Mouse (Mus musculus) cerebellum, adult 2 months (tissue): ENCODE results near the gene Polr2e. TPM values are rescaled to one million over a fixed set of nuclear protein-coding genes. Genes with fewer than 3 reads are reported as not detected.

Experiments
- DNase-seq, 2 experiments: peaks; one replicate each; pipeline ENCODE4 v3.0.0; 2021
- H3K27ac ChIP-seq: fragments of 200-500 bp; 2 replicates; pipeline ENCODE4 v1.5.1; 2012; ENCODE audit warnings: low read length, control low read depth, inconsistent platforms; ENCODE audit not compliant: insufficient read depth
- H3K27me3 ChIP-seq: fragments of 200-500 bp; 2 replicates; pipeline ENCODE4 v1.6.1; 2012; ENCODE audit warnings: inconsistent platforms, mild to moderate bottlenecking, low read length, moderate library complexity; ENCODE audit not compliant: control insufficient read depth, insufficient read depth
- H3K4me1 ChIP-seq: fragments of 200-500 bp; 2 replicates; pipeline ENCODE4 v1.6.1; 2011; ENCODE audit warnings: low read length; ENCODE audit not compliant: control insufficient read depth, insufficient read depth
- H3K4me3 ChIP-seq: fragments of 200-500 bp; replicated peaks from 2 replicates; pipeline ENCODE3; 2011; ENCODE audit warnings: mild to moderate bottlenecking, low read depth, low read length, control low read depth; ENCODE audit not compliant: insufficient read depth
- CTCF ChIP-seq: fragments of 200-500 bp; IDR thresholded peaks from 2 replicates; pipeline ENCODE4 v1.5.1; 2011; ENCODE audit warnings: low read depth, mild to moderate bottlenecking, control low read depth, low read length, moderate library complexity, borderline replicate concordance; ENCODE audit not compliant: insufficient read depth
- POLR2A ChIP-seq: fragments of 200-500 bp; IDR thresholded peaks from 2 replicates; pipeline ENCODE4 v1.6.1; 2011; ENCODE audit warnings: low read length, control low read depth, borderline replicate concordance; ENCODE audit not compliant: insufficient read depth
- WGBS: fragments of 180-500 bp; shearing (Covaris S2); methylation state at CpG from one replicate; pipeline ENCODE4 v1.1.7; 2018; 5-methylcytosine and 5-hydroxymethylcytosine counted together
- polyA plus RNA-seq: library from polyadenylated mRNA; depleted of rRNA; stranded (reverse); fragments of >200 nt; gene quantifications from 2 replicates; pipeline ENCODE4 v1.2.3, GENCODE M21; 2012

Polr2e gene
- polyA plus RNA-seq, 1 experiment, result 224 TPM

GRCm38 (mm10) chr10:80027681-80028520 lies 11.7 kb downstream of the Polr2e start:
- H3K4me3 ChIP-seq, result no peak overlapping the region
- WGBS, result 69% methylated on average over 20 of the region's 20 CpGs
- no peak for DNase-seq
- H3K4me1 ChIP-seq, result peaks cover 4% of the 10 kb centered on the region; the same call in 1 of the 2 replicates
- H3K27me3 ChIP-seq, result no peaks in the 10 kb centered on the region
- no peak overlapping the region for H3K27ac ChIP-seq
- TF ChIP-seq CTCF, result no peak
- no peak for TF ChIP-seq POLR2A

- H3K27me3 ChIP-seq, result no peaks in the 10 kb centered on the region
- no peak overlapping the region for H3K27ac ChIP-seq
- H3K4me1 ChIP-seq, result no peaks in the 10 kb centered on the region
- 55% methylated on average over 12 of the region's 12 CpGs for WGBS
- no peak for DNase-seq
- no peak for TF ChIP-seq POLR2A
- TF ChIP-seq CTCF, result no peak
- no peak overlapping the region for H3K4me3 ChIP-seq
Observed at GRCm38 (mm10) chr10:80025889-80026288, 13.7 kb downstream of the Polr2e start.

GRCm38 (mm10) chr10:80025463-80025862 lies 14.1 kb downstream of the Polr2e start:
- no peak for TF ChIP-seq CTCF
- no peak for TF ChIP-seq POLR2A
- WGBS, result 75% methylated on average over 10 of the region's 10 CpGs
- no peak for DNase-seq
- Histone ChIP-seq H3K27me3 (no peaks in the 10 kb centered on the region), H3K27ac (no peak overlapping the region), H3K4me3 (no peak overlapping the region), H3K4me1 (no peaks in the 10 kb centered on the region)

GRCm38 (mm10) chr10:80025044-80025347 lies 14.6 kb downstream of the Polr2e start:
- WGBS, result 47% methylated on average over 4 of the region's 4 CpGs
- TF ChIP-seq POLR2A (no peak), CTCF (no peak)
- Histone ChIP-seq H3K4me1 (no peaks in the 10 kb centered on the region), H3K4me3 (no peak overlapping the region), H3K27me3 (no peaks in the 10 kb centered on the region), H3K27ac (no peak overlapping the region)
- no peak for DNase-seq

- DNase-seq, result no peak
- Histone ChIP-seq H3K27ac (no peak overlapping the region), H3K4me3 (no peak overlapping the region), H3K27me3 (no peaks in the 10 kb centered on the region), H3K4me1 (no peaks in the 10 kb centered on the region)
- TF ChIP-seq POLR2A (no peak), CTCF (no peak)
- WGBS, result 71% methylated on average over 15 of the region's 15 CpGs
Observed at GRCm38 (mm10) chr10:80024229-80025043, 15.2 kb downstream of the Polr2e start.

- TF ChIP-seq CTCF (no peak), POLR2A (no peak)
- no peaks in the 10 kb centered on the region for H3K4me1 ChIP-seq
- H3K4me3 ChIP-seq, result no peak overlapping the region
- 55% methylated on average over 5 of the region's 5 CpGs for WGBS
- no peak overlapping the region for H3K27ac ChIP-seq
- H3K27me3 ChIP-seq, result no peaks in the 10 kb centered on the region
- no peak for DNase-seq
Observed at GRCm38 (mm10) chr10:80023758-80024157, 15.8 kb downstream of the Polr2e start.

- no peak for TF ChIP-seq POLR2A
- no peak for TF ChIP-seq CTCF
- Histone ChIP-seq H3K27ac (no peak overlapping the region), H3K4me3 (no peak overlapping the region), H3K27me3 (no peaks in the 10 kb centered on the region), H3K4me1 (no peaks in the 10 kb centered on the region)
- DNase-seq, result no peak
- WGBS, result 87% methylated on average over 8 of the region's 8 CpGs
Observed at GRCm38 (mm10) chr10:80022806-80023205, 16.8 kb downstream of the Polr2e start.
